In the genomic region with DNA sequence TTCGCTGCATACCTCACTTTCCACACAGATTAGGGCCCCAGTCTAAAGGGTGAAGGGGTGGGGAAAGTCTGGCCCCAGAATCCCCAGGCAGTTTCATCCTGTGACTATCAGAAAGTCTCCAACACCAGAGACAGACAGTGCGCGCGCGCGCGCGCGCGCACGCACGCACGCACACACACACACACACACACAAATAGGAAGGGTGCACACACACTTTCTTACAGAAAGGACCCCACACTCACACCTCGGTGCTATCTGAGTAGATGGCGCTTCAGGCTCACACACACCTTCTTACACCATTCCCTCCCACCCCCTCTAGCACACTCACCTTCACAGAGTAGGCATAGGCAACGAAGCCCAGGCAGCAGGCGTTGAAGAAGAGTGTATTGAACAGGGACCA, we compare ENCODE assay signal across 8 mouse cellular contexts. TPM values are rescaled to one million over a fixed set of nuclear protein-coding genes. Genes with fewer than 3 reads are reported as not detected.
DNase-seq lines count a peak whose midpoint lies in the region; ATAC-seq and TF ChIP-seq lines count a peak whose summit lies in the region.

No protein-coding gene starts in this region.

- no peaks in the 10 kb centered on the region for H3K9me3 ChIP-seq in intestine, embryonic 16.5 days (ENCODE audit: control insufficient read depth, low read length)
- no peaks in the 10 kb centered on the region for H3K9me3 ChIP-seq in midbrain, postnatal 0 days (ENCODE audit: low read length)

- DNase-seq in left cerebral cortex, adult 2 months (ENCODE audit: extremely low spot score in 1 of 2, low spot score in 2 of 2): no peak
- no peak for DNase-seq in left cerebral cortex, postnatal 10 days (ENCODE audit: extremely low spot score in 1 of 2, low spot score in 2 of 2)
- DNase-seq in c-Kit-positive CD71-positive TER-119-negative erythroid progenitor cells, embryonic 14.5 days (ENCODE audit: low read depth): peak; percentile 17
- no peak for DNase-seq in midbrain, postnatal 0 days (ENCODE audit: low spot score)
- DNase-seq in layer of hippocampus, postnatal 14 days (ENCODE audit: low spot score in 2 of 2): no peak
- DNase-seq in spleen, postnatal 10 days (ENCODE audit: low spot score in 2 of 2): no peak
- DNase-seq in ovary, postnatal 10 days (ENCODE audit: low spot score): no peak

- peak overlapping the region; percentile 77 for H3K9ac ChIP-seq in intestine, embryonic 16.5 days (ENCODE audit: low read depth, low read length)
- peak overlapping the region; percentile 9; the same call in 1 of the 2 replicates for H3K9ac ChIP-seq in midbrain, postnatal 0 days (replicated peaks; ENCODE audit: low read length, poor library complexity, severe bottlenecking)

- H3K4me2 ChIP-seq in intestine, embryonic 16.5 days (ENCODE audit: low read depth, low read length): peak overlapping the region; percentile 90
- H3K4me2 ChIP-seq in midbrain, postnatal 0 days (ENCODE audit: low read depth, low read length, poor library complexity, severe bottlenecking): peak overlapping the region; percentile 46

- no peaks in the 10 kb centered on the region for H3K36me3 ChIP-seq in intestine, embryonic 16.5 days (ENCODE audit: control insufficient read depth, insufficient read depth, low read length)
- H3K36me3 ChIP-seq in midbrain, postnatal 0 days (ENCODE audit: insufficient read depth, low read length): no peaks in the 10 kb centered on the region

- 4% methylated on average over 17 of the region's 17 CpGs for WGBS in intestine, embryonic 16.5 days
- WGBS in midbrain, postnatal 0 days: 17% methylated on average over 17 of the region's 17 CpGs

- no peaks in the 10 kb centered on the region for H3K27me3 ChIP-seq in intestine, embryonic 16.5 days (replicated peaks; ENCODE audit: control insufficient read depth, insufficient read depth, low read length)
- no peaks in the 10 kb centered on the region for H3K27me3 ChIP-seq in midbrain, postnatal 0 days (ENCODE audit: insufficient read depth, low read length)

- peak; percentile 43 for ATAC-seq in intestine, embryonic 16.5 days
- ATAC-seq in midbrain, postnatal 0 days (ENCODE audit: low FRiP score): 0 out of 2 replicates have a peak, but pooled peaks have one; percentile 27

- peak overlapping the region; percentile 38 for H3K4me3 ChIP-seq in left cerebral cortex, adult 2 months
- peak overlapping the region; percentile 63 for H3K4me3 ChIP-seq in intestine, embryonic 16.5 days (ENCODE audit: low read length)
- peak overlapping the region; percentile 31 for H3K4me3 ChIP-seq in midbrain, postnatal 0 days (ENCODE audit: low read depth, low read length)

- H3K4me1 ChIP-seq in intestine, embryonic 16.5 days (ENCODE audit: control insufficient read depth, insufficient read depth, low read length): peaks cover 46% of the 10 kb centered on the region
- no peaks in the 10 kb centered on the region for H3K4me1 ChIP-seq in midbrain, postnatal 0 days (ENCODE audit: insufficient read depth, low read length)

- peak overlapping the region; percentile 15; the same call in 1 of the 2 replicates for H3K27ac ChIP-seq in left cerebral cortex, adult 2 months
- peak overlapping the region; percentile 97 for H3K27ac ChIP-seq in intestine, embryonic 16.5 days (ENCODE audit: low read length)
- no peak overlapping the region for H3K27ac ChIP-seq in midbrain, postnatal 0 days (ENCODE audit: low read depth, low read length)

- TF ChIP-seq CTCF in left cerebral cortex, adult 2 months (IDR thresholded peaks at IDR 0.05): no peak
- no peak for TF ChIP-seq CTCF in midbrain, postnatal 0 days (IDR thresholded peaks at IDR 0.05)

- intact Hi-C loops in left cerebral cortex, adult 2 months (cut with DNase I): loop anchor here (5.0 kb wide), 2 partner anchors 48 to 52 kb away; no protein-coding TSS in a partner anchor
- intact Hi-C loops in left cerebral cortex, postnatal 10 days (cut with DNase I): loop anchor here (5.0 kb wide), 1 partner anchor 52 kb away; no protein-coding TSS in a partner anchor

RNA-seq across cellular contexts. Expression of gene Gm45717, which starts 0.4 kb away (rescaled TPM):
- total RNA-seq in left cerebral cortex, adult 2 months (2021): not detected
- total RNA-seq in left cerebral cortex, postnatal 10 days (2021): not detected
- 1.0 TPM in 1 of 2 replicates, not detected in the other for polyA plus RNA-seq in intestine, embryonic 16.5 days (2015; fragmentation: Nextera tagmentation; extraction: Ambion mirVana)
- total RNA-seq in midbrain, postnatal 0 days (2014; rRNA removed): not detected in 2 replicates
- polyA plus RNA-seq in midbrain, postnatal 0 days (2015; fragmentation: Nextera tagmentation; extraction: Ambion mirVana): 0.81 TPM in 1 of 2 replicates, not detected in the other
- total RNA-seq in layer of hippocampus, postnatal 14 days (2021): not detected

RNA-seq across cellular contexts. Expression of gene Ifitm2, which starts 0.4 kb away (rescaled TPM):
- total RNA-seq in left cerebral cortex, adult 2 months (2021): 10 to 100 TPM; 10.8 to 17.7 TPM
- 10 to 100 TPM; 18.0 to 20.0 TPM for total RNA-seq in left cerebral cortex, postnatal 10 days (2021)
- 1,203 and 1,252 TPM in 2 replicates for polyA plus RNA-seq in intestine, embryonic 16.5 days (2015; fragmentation: Nextera tagmentation; extraction: Ambion mirVana)
- 66.6 and 79.1 TPM in 2 replicates for total RNA-seq in midbrain, postnatal 0 days (2014; rRNA removed)
- 200 and 218 TPM in 2 replicates for polyA plus RNA-seq in midbrain, postnatal 0 days (2015; fragmentation: Nextera tagmentation; extraction: Ambion mirVana)
- total RNA-seq in layer of hippocampus, postnatal 14 days (2021): 10 to 100 TPM; 15.1 to 20.8 TPM

RNA-seq across cellular contexts. Expression of gene Ifitm5, which starts 5.3 kb away (rescaled TPM):
- not detected for total RNA-seq in left cerebral cortex, adult 2 months (2021)
- not detected for total RNA-seq in left cerebral cortex, postnatal 10 days (2021)
- polyA plus RNA-seq in intestine, embryonic 16.5 days (2015; fragmentation: Nextera tagmentation; extraction: Ambion mirVana): 2.0 and 2.4 TPM in 2 replicates
- 0.99 TPM in 1 of 2 replicates, not detected in the other for total RNA-seq in midbrain, postnatal 0 days (2014; rRNA removed)
- polyA plus RNA-seq in midbrain, postnatal 0 days (2015; fragmentation: Nextera tagmentation; extraction: Ambion mirVana): 0.63 TPM in 1 of 2 replicates, not detected in the other
- not detected for total RNA-seq in layer of hippocampus, postnatal 14 days (2021)

RNA-seq across cellular contexts. Expression of gene Ifitm1, which starts 11.7 kb away (rescaled TPM):
- total RNA-seq in left cerebral cortex, adult 2 months (2021): 1 to 10 TPM; 3.7 to 5.8 TPM
- total RNA-seq in left cerebral cortex, postnatal 10 days (2021): 1 to 10 TPM; 3.2 to 3.3 TPM
- 117 and 123 TPM in 2 replicates for polyA plus RNA-seq in intestine, embryonic 16.5 days (2015; fragmentation: Nextera tagmentation; extraction: Ambion mirVana)
- 9.7 and 16.3 TPM in 2 replicates for total RNA-seq in midbrain, postnatal 0 days (2014; rRNA removed)
- 14.6 and 21.2 TPM in 2 replicates for polyA plus RNA-seq in midbrain, postnatal 0 days (2015; fragmentation: Nextera tagmentation; extraction: Ambion mirVana)
- 1 to 10 TPM; 3.3 to 6.3 TPM for total RNA-seq in layer of hippocampus, postnatal 14 days (2021)

RNA-seq across cellular contexts. Expression of gene Pgghg, which starts 14.2 kb away (rescaled TPM):
- total RNA-seq in left cerebral cortex, adult 2 months (2021): 1 to 10 TPM; 4.5 to 4.7 TPM
- 1 to 10 TPM; 2.4 to 3.9 TPM for total RNA-seq in left cerebral cortex, postnatal 10 days (2021)
- 23.4 and 23.6 TPM in 2 replicates for polyA plus RNA-seq in intestine, embryonic 16.5 days (2015; fragmentation: Nextera tagmentation; extraction: Ambion mirVana)
- 7.8 and 10.5 TPM in 2 replicates for total RNA-seq in midbrain, postnatal 0 days (2014; rRNA removed)
- polyA plus RNA-seq in midbrain, postnatal 0 days (2015; fragmentation: Nextera tagmentation; extraction: Ambion mirVana): 4.3 and 4.4 TPM in 2 replicates
- 1 to 10 TPM; 4.1 to 5.1 TPM for total RNA-seq in layer of hippocampus, postnatal 14 days (2021)
